Mouse (Mus musculus): Measurements from ENCODE around the gene Lrrc66.

GRCm38 (mm10) chr5:73618969-73619368, 13.4 kb downstream of the Lrrc66 start:
- no peak for TF ChIP-seq CTCF (IDR thresholded peaks at IDR 0.05 in 2 of 3, conservative IDR thresholded peaks at IDR 0.05 in 1 of 3; ENCODE audit: control insufficient read depth in 1 of 3, insufficient read depth in 1 of 3, low read depth in 2 of 3, low read length in 3 of 3, poor library complexity in 1 of 3, severe bottlenecking in 1 of 3)
- TF ChIP-seq POLR2A (IDR thresholded peaks at IDR 0.05; ENCODE audit: control insufficient read depth in 1 of 2, insufficient read depth in 1 of 2, low read depth in 1 of 2, low read length in 2 of 2, poor library complexity in 1 of 2), result no peak
- no peak for TF ChIP-seq GABPA (IDR thresholded peaks at IDR 0.05; ENCODE audit: low read depth, low read length)
- TF ChIP-seq MYC (IDR thresholded peaks at IDR 0.05; ENCODE audit: low read depth, low read length), result no peak
- TF ChIP-seq JUND (IDR thresholded peaks at IDR 0.05; ENCODE audit: low read depth, low read length), result no peak
- no peak for TF ChIP-seq ZC3H11A (IDR thresholded peaks at IDR 0.05; ENCODE audit: low read depth, low read length)
- TF ChIP-seq EP300 (IDR thresholded peaks at IDR 0.05; ENCODE audit: low read depth in 1 of 2, low read length in 2 of 2), result no peak
- TF ChIP-seq POLR2AphosphoS2 (IDR thresholded peaks at IDR 0.05; ENCODE audit: low read length), result no peak
- TF ChIP-seq KAT2A (conservative IDR thresholded peaks at IDR 0.05; ENCODE audit: low read depth, low read length), result no peak
- no peak for TF ChIP-seq ZNF384 (IDR thresholded peaks at IDR 0.05; ENCODE audit: low read depth, low read length)
